Mouse (Mus musculus): ENCODE measurements at regions not wholly inside any gene's neighbourhood (a gene's known extent, or its start where the extent isn't known, plus 50 kb on each side); places are given as distances from the start of the nearest gene placed in this dataset.

DNA sequence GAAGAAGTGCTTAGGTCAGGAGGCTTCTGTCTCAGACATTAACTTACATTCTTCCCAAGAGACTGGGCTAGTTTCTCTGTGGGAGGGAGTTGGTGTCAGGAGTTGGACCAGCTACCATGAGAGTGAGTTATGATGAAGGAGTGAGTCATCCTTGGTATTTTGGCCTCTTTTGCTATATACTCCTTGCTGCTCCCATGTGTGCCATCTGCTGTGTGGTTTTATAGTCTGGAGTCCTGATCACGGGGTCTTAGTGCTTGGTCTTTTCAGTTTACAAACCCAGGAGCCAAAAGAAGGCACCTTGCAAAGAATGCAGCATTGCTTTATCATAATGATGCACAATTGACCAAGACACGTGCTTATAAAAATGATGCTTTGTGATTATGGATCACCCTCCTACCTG, 56.6 kb downstream of the Zfp503 start:
- H3K4me3 ChIP-seq (ENCODE audit: low read length): no peak overlapping the region
- H3K36me3 ChIP-seq (ENCODE audit: control insufficient read depth, insufficient read depth, low read length): no peaks in the 10 kb centered on the region
- 88% methylated on average over 2 of the region's 2 CpGs for WGBS
- no peak overlapping the region for H3K27ac ChIP-seq (ENCODE audit: low read depth, low read length)
- H3K27me3 ChIP-seq (replicated peaks; ENCODE audit: control insufficient read depth, insufficient read depth, low read length): no peaks in the 10 kb centered on the region
- no peaks in the 10 kb centered on the region for H3K9me3 ChIP-seq (ENCODE audit: control insufficient read depth, low read length)
- H3K4me2 ChIP-seq (ENCODE audit: low read length): no peak overlapping the region
- no peaks in the 10 kb centered on the region for H3K4me1 ChIP-seq (ENCODE audit: control insufficient read depth, insufficient read depth, low read depth, low read length)
- no peak overlapping the region for H3K9ac ChIP-seq (ENCODE audit: low read depth, low read length)
- ATAC-seq: no peak

DNA sequence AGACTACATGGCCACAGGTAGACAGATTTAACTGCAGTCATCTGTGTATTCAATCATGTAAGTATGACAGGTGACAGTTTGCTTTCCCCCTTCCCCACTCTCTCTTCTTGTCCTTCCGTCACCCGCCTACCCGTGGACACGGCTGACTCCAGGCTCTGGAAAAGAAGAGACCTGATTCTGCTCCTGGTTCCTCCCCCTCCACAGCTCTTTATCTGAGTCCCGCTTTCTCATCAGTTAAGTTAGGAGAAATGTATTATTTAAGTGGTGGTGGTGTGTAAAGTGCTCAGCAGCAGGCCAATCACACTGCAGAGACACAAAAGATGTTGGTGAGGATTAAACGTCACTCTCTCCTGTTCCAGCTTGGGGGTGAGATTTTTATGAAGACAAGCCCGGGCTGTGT, 57.5 kb downstream of the Zfp503 start:
- Histone ChIP-seq H3K27ac (ENCODE audit: low read depth, low read length) (no peak overlapping the region), H3K27me3 (replicated peaks; ENCODE audit: control insufficient read depth, insufficient read depth, low read length) (0 out of 2 replicates have a peak, but pooled peaks cover 3% of the 10 kb centered on the region), H3K36me3 (ENCODE audit: control insufficient read depth, insufficient read depth, low read length) (no peaks in the 10 kb centered on the region), H3K4me2 (ENCODE audit: low read length) (no peak overlapping the region), H3K4me1 (ENCODE audit: control insufficient read depth, insufficient read depth, low read depth, low read length) (no peaks in the 10 kb centered on the region), H3K9ac (ENCODE audit: low read depth, low read length) (no peak overlapping the region), H3K9me3 (ENCODE audit: control insufficient read depth, low read length) (no peaks in the 10 kb centered on the region), H3K4me3 (ENCODE audit: low read length) (no peak overlapping the region)
- WGBS: 78% methylated on average over 7 of the region's 7 CpGs
- ATAC-seq: no peak

DNA sequence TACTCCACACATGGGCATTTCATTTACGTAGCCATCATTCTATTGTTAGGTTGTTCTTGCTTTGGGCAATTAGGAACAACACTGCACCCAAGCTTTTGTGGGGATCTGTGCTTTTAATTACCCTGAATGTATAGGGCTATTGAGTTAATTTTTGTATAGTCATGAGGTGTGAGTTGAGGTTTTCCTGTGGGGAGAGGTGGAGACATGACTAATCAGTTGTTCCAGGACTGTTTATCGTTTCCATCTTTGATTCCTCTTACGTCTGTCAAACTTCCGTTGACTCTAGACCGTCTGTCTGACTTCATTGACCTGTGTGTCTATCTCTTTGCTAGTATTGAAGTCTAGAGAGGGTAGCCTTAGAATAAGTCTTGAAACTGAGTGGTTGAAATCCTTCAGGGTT, 60.4 kb downstream of the Zfp503 start:
- Histone ChIP-seq H3K4me2 (ENCODE audit: low read length) (no peak overlapping the region), H3K27ac (ENCODE audit: low read depth, low read length) (no peak overlapping the region), H3K9me3 (ENCODE audit: control insufficient read depth, low read length) (no peaks in the 10 kb centered on the region), H3K9ac (ENCODE audit: low read depth, low read length) (no peak overlapping the region), H3K36me3 (ENCODE audit: control insufficient read depth, insufficient read depth, low read length) (no peaks in the 10 kb centered on the region), H3K27me3 (replicated peaks; ENCODE audit: control insufficient read depth, insufficient read depth, low read length) (0 out of 2 replicates have a peak, but pooled peaks cover 3% of the 10 kb centered on the region), H3K4me3 (ENCODE audit: low read length) (no peak overlapping the region), H3K4me1 (ENCODE audit: control insufficient read depth, insufficient read depth, low read depth, low read length) (no peaks in the 10 kb centered on the region)
- no peak for ATAC-seq
- WGBS: 81% methylated on average over 5 of the region's 5 CpGs

DNA sequence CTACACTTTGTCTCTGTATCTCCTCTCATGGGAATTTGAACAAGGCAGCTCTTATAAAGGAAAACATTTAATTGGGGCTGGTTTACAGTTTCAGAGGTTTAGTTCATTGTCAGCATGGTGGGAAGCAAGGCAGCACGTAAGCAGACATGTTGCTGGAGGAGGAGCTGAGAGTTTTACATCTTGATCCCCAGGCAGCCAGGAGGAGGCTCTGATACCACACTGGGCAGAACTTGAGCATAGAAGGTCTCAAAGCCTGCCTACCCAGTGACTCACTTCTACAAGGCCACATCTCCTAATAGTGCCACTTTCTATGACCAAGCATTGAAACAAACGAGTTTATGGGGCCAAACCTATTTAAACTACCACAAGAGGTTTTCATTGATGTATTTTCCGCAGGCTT, 67.9 kb upstream of the Comtd1 start:
- Histone ChIP-seq H3K4me3 (ENCODE audit: low read length) (no peak overlapping the region), H3K4me2 (ENCODE audit: low read length) (no peak overlapping the region), H3K9me3 (ENCODE audit: control insufficient read depth, low read length) (no peaks in the 10 kb centered on the region), H3K27me3 (replicated peaks; ENCODE audit: control insufficient read depth, insufficient read depth, low read length) (no peaks in the 10 kb centered on the region), H3K36me3 (ENCODE audit: control insufficient read depth, insufficient read depth, low read length) (no peaks in the 10 kb centered on the region), H3K9ac (ENCODE audit: low read depth, low read length) (no peak overlapping the region), H3K27ac (ENCODE audit: low read depth, low read length) (no peak overlapping the region), H3K4me1 (ENCODE audit: control insufficient read depth, insufficient read depth, low read depth, low read length) (no peaks in the 10 kb centered on the region)
- ATAC-seq: no peak
- WGBS: 85% methylated on average over 3 of the region's 3 CpGs

DNA sequence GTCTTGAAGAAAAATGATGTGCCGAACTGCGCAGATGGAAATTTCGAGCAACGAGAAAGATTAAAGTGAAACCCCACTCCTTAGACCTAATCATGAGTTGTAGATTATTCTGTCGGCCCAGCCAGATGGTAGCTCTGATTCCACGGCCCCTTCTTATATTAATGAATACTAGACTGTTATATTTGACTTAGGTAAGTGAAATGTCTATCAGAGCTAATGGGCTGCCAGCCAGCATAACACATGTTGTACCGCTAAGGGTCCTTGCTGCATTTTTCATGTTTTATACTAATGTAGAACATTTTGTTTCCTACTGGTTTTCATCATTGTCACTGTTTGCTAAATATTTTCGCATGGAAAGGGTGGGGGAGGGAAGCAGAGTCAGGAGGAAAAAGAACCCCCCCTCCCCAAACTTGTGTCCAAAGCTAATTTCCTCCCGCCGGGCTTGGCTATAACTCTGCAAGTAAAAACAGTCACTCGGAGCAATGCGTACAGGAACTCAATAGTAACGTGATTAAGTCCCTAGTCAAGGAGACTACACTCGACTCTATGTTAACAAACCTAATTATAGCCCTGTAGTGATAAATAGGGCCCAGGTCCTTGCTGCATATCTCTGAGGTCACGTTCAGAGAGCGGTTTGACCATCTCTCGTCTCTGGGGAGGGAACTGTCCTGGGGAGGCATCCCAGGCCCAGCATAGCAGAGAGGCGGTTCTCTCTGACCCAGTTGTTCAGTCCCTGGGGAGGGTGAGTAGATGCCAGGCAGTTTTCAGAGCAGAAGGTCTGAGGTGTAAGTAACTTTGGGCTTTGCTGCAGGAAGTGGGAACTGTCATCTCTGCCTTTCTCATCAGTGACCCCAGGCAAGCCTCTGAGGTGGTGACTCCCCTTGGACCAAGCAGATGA, 56.0 kb upstream of the Comtd1 start:
- peak; percentile 74 for ATAC-seq
- Histone ChIP-seq H3K4me3 (ENCODE audit: low read length) (no peak overlapping the region), H3K4me2 (ENCODE audit: low read length) (no peak overlapping the region), H3K9ac (ENCODE audit: low read depth, low read length) (no peak overlapping the region), H3K27ac (ENCODE audit: low read depth, low read length) (no peak overlapping the region), H3K27me3 (replicated peaks; ENCODE audit: control insufficient read depth, insufficient read depth, low read length) (no peaks in the 10 kb centered on the region), H3K9me3 (ENCODE audit: control insufficient read depth, low read length) (no peaks in the 10 kb centered on the region), H3K4me1 (ENCODE audit: control insufficient read depth, insufficient read depth, low read depth, low read length) (peaks cover 12% of the 10 kb centered on the region), H3K36me3 (ENCODE audit: control insufficient read depth, insufficient read depth, low read length) (no peaks in the 10 kb centered on the region)
- WGBS: 41% methylated on average over 18 of the region's 18 CpGs

DNA sequence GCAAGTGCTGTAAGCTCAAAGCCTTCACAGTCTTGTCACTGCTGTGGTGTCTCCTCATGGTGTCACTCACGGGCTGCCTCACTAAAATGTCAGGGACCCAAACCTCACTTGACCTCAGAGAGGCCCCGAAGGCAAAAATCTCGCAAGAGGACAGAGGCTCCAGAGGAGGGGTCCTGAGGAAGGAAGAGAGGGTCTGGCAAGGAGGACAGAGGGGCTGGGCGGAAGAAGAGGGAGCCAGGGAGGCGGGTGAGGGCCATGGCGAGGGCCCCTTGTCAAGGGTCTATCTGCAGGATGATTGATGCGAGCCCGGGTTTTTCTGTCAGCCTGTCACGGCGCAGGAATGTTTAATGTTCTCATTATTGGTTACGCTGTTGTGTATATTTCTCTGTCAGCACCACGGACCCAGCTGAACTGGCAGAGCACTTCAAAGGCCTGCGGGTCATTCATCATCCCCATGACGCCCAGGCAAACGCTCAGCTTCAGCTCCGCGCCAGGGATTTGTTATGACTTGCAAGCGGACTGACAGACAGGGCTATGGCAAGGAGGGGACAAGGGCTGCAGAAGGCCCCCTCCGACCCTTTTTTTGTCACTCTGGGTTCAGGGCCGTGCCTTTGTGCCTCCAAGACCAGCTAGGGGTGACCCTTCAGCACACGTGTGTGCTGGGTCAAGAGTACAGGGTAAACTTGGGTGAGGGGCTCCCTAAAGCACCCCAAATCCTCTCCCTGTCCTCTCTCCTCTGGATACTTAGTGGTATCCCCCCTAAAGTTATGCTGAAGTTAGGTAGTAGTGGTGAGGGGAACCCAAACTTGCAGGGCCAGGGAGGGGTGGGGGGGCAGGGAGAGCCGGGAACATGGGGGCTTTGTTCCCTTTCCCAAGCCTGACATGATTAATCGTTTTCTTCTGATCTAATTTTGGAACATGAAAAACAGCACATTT, 55.1 kb upstream of the Comtd1 start:
- Histone ChIP-seq H3K9ac (ENCODE audit: low read depth, low read length) (0 out of 2 replicates have a peak overlapping the region, but pooled peaks have one; percentile 7), H3K36me3 (ENCODE audit: control insufficient read depth, insufficient read depth, low read length) (no peaks in the 10 kb centered on the region)
- peak; percentile 75 for ATAC-seq

DNA sequence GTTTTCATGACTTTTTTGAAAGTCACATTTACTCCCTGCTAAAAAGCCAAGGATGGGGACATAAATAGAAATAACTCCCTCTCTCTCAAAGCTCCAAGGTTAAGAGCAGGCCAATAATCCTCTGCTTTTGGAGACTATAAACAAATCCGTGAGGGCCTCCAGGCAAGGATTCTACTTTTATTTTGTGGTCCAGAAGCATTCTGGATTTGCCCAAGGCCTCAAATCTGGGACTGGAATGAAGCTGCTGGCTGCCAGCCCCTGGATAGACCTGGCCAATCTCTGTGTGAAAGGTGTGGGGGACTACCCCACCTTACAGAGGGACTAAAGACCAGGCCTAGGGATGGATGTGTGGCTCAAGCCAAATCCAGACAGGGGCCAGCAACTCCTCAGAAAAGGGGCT, 54.1 kb upstream of the Comtd1 start:
- WGBS: 83% methylated on average over 1 of the region's 1 CpGs
- no peaks in the 10 kb centered on the region for H3K9me3 ChIP-seq (ENCODE audit: control insufficient read depth, low read length)
- H3K4me1 ChIP-seq (ENCODE audit: control insufficient read depth, insufficient read depth, low read depth, low read length): peaks cover 12% of the 10 kb centered on the region
- H3K4me2 ChIP-seq (ENCODE audit: low read length): no peak overlapping the region
- no peaks in the 10 kb centered on the region for H3K36me3 ChIP-seq (ENCODE audit: control insufficient read depth, insufficient read depth, low read length)
- no peak overlapping the region for H3K4me3 ChIP-seq (ENCODE audit: low read length)
- H3K27me3 ChIP-seq (replicated peaks; ENCODE audit: control insufficient read depth, insufficient read depth, low read length): no peaks in the 10 kb centered on the region
- no peak overlapping the region for H3K9ac ChIP-seq (ENCODE audit: low read depth, low read length)
- no peak for ATAC-seq
- 0 out of 2 replicates have a peak overlapping the region, but pooled peaks have one; percentile 30 for H3K27ac ChIP-seq (ENCODE audit: low read depth, low read length)

More for the DNA sequence above, 55.1 kb upstream of the Comtd1 start:
- H3K9me3 ChIP-seq (ENCODE audit: control insufficient read depth, low read length): no peaks in the 10 kb centered on the region
- H3K4me2 ChIP-seq (ENCODE audit: low read length): peak overlapping the region; percentile 28
- WGBS: 17% methylated on average over 23 of the region's 23 CpGs
- no peaks in the 10 kb centered on the region for H3K27me3 ChIP-seq (replicated peaks; ENCODE audit: control insufficient read depth, insufficient read depth, low read length)
- H3K4me1 ChIP-seq (ENCODE audit: control insufficient read depth, insufficient read depth, low read depth, low read length): peaks cover 12% of the 10 kb centered on the region
- no peak overlapping the region for H3K4me3 ChIP-seq (ENCODE audit: low read length)
- peak overlapping the region; percentile 57 for H3K27ac ChIP-seq (ENCODE audit: low read depth, low read length)

DNA sequence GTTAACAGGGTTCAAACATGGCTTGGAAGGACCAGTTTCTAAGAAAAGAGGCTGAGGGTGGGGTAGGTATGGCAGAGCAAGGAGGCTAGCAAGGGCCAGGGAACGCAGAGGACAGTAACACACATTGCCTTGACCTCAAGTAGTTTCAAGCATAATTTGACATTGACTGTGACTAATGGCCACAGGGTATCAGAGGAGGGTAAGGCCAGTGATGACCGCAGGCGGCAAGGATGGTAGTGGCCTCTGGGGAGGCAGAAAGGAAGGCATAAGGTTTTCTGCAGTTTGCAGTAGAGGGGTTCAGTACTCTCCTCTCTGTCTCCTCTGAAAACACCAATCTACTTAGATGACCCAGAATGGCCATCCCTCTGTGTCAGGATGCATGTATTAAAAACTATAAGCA, 53.7 kb upstream of the Comtd1 start:
- no peak for ATAC-seq
- Histone ChIP-seq H3K27me3 (replicated peaks; ENCODE audit: control insufficient read depth, insufficient read depth, low read length) (no peaks in the 10 kb centered on the region), H3K9me3 (ENCODE audit: control insufficient read depth, low read length) (no peaks in the 10 kb centered on the region), H3K36me3 (ENCODE audit: control insufficient read depth, insufficient read depth, low read length) (no peaks in the 10 kb centered on the region), H3K9ac (ENCODE audit: low read depth, low read length) (no peak overlapping the region), H3K4me3 (ENCODE audit: low read length) (no peak overlapping the region), H3K4me1 (ENCODE audit: control insufficient read depth, insufficient read depth, low read depth, low read length) (peaks cover 12% of the 10 kb centered on the region), H3K4me2 (ENCODE audit: low read length) (no peak overlapping the region), H3K27ac (ENCODE audit: low read depth, low read length) (no peak overlapping the region)
- 72% methylated on average over 3 of the region's 3 CpGs for WGBS

DNA sequence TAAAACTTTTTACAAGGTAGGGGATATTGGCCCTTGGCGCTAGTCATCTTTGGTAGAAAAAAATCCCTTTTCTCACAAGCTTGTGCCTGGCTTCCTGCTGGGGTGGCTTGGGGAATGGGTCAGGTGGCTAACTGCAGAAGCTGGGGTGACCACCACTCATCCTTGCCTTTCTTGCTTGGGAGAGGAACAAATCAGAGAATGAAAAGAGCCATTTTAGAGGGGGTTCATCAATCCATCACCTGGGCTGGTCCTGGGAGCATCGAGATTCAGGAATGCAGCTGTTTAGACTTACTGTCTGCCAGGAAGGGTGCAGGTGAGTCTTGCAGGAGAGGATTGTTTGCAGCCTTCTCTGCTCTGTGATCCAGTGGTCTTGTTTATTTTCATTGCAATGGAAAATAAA, 52.2 kb upstream of the Comtd1 start:
- Histone ChIP-seq H3K9me3 (ENCODE audit: control insufficient read depth, low read length) (no peaks in the 10 kb centered on the region), H3K4me3 (ENCODE audit: low read length) (no peak overlapping the region), H3K4me1 (ENCODE audit: control insufficient read depth, insufficient read depth, low read depth, low read length) (peaks cover 12% of the 10 kb centered on the region), H3K36me3 (ENCODE audit: control insufficient read depth, insufficient read depth, low read length) (no peaks in the 10 kb centered on the region), H3K9ac (ENCODE audit: low read depth, low read length) (no peak overlapping the region), H3K27me3 (replicated peaks; ENCODE audit: control insufficient read depth, insufficient read depth, low read length) (no peaks in the 10 kb centered on the region), H3K4me2 (ENCODE audit: low read length) (no peak overlapping the region), H3K27ac (ENCODE audit: low read depth, low read length) (no peak overlapping the region)
- no peak for ATAC-seq
- 81% methylated on average over 2 of the region's 2 CpGs for whole genome bisulfite sequencing

Measured in hindbrain, embryonic 16.5 days (tissue).